Mouse (Mus musculus) MEL (cell line): Measurements from ENCODE around the gene Hist1h2bl. TPM values are rescaled to one million over a fixed set of nuclear protein-coding genes. Genes with fewer than 3 reads are reported as not detected.
A peak's percentile ranks its signal among the peaks of the same experiment; 100 is the strongest.

Experiments used
- DNase-seq: peaks from one replicate; pipeline ENCODE4 v3.0.0; 2011; ENCODE audit warnings: low read depth, low spot score
- H3K27ac ChIP-seq: 2 replicates; pipeline ENCODE4 v1.5.1; 2012; ENCODE audit warnings: low read depth, mild to moderate bottlenecking, control low read depth, low read length, moderate library complexity; ENCODE audit not compliant: control insufficient read depth
- H3K27me3 ChIP-seq, 2 experiments: fragments of 150-350 bp in 1 of 2; sonication (generic) in 1 of 2; 2 replicates each; pipeline ENCODE4 v1.6.1; 2012; ENCODE audit warnings: low read length in 2 of 2, mild to moderate bottlenecking in 2 of 2, improper control_type of control experiment in 1 of 2, moderate library complexity in 1 of 2; ENCODE audit not compliant: insufficient read depth in 2 of 2, control insufficient read depth in 1 of 2
- H3K36me3 ChIP-seq, 2 experiments: 2 replicates each; pipeline ENCODE4 v1.6.1; 2012 to 2014; ENCODE audit warnings: low read length in 2 of 2, improper control_type of control experiment in 1 of 2, inconsistent platforms in 1 of 2, mild to moderate bottlenecking in 1 of 2; ENCODE audit not compliant: insufficient read depth in 2 of 2, control insufficient read depth in 1 of 2
- H3K4me1 ChIP-seq, 2 experiments: fragments of 150-350 bp in 1 of 2; sonication (generic) in 1 of 2; 2 replicates each; pipeline ENCODE4 v1.6.1; 2012; ENCODE audit warnings: low read length in 2 of 2, improper control_type of control experiment in 1 of 2, mild to moderate bottlenecking in 1 of 2; ENCODE audit not compliant: insufficient read depth in 2 of 2, control insufficient read depth in 1 of 2
- H3K4me3 ChIP-seq, 2 experiments: fragments of 150-350 bp in 1 of 2; sonication (generic) in 1 of 2; 2 replicates each; pipeline ENCODE4 v1.5.1; 2012; ENCODE audit warnings: low read depth in 2 of 2, low read length in 2 of 2, mild to moderate bottlenecking in 2 of 2, moderate library complexity in 2 of 2, control low read depth in 1 of 2, improper control_type of control experiment in 1 of 2; ENCODE audit not compliant: control insufficient read depth in 1 of 2, insufficient read depth in 1 of 2
- H3K79me2 ChIP-seq: 2 replicates; pipeline ENCODE4 v1.6.1; 2012; ENCODE audit warnings: mild to moderate bottlenecking, low read length, moderate library complexity; ENCODE audit not compliant: control insufficient read depth, poor library complexity, insufficient read depth
- H3K9ac ChIP-seq: 2 replicates; pipeline ENCODE4 v1.6.1; 2012; ENCODE audit warnings: low read depth, mild to moderate bottlenecking, control low read depth, low read length, moderate library complexity; ENCODE audit not compliant: control insufficient read depth, poor library complexity, severe bottlenecking
- H3K9me3 ChIP-seq: fragments of 150-350 bp; sonication (generic); replicated peaks from 2 replicates; pipeline ENCODE4 v1.6.1; 2012; ENCODE audit warnings: mild to moderate bottlenecking, low read length, improper control_type of control experiment, moderate library complexity; ENCODE audit not compliant: insufficient read depth
- CTCF ChIP-seq, 3 experiments: IDR thresholded peaks in 2 of 3; conservative IDR thresholded peaks in 1 of 3; 2 replicates each; pipeline ENCODE4 v1.5.1; 2011 to 2012; ENCODE audit warnings: low read length in 3 of 3, low read depth in 2 of 3, mild to moderate bottlenecking in 2 of 3, improper control_type of control experiment in 1 of 3, inconsistent platforms in 1 of 3, mixed read lengths in 1 of 3, moderate library complexity in 1 of 3; ENCODE audit not compliant: control insufficient read depth in 1 of 3, insufficient read depth in 1 of 3, poor library complexity in 1 of 3, severe bottlenecking in 1 of 3
- E2F4 ChIP-seq: IDR thresholded peaks from 2 replicates; pipeline ENCODE4 v1.6.1; 2011; ENCODE audit warnings: low read depth, low read length, improper control_type of control experiment, borderline replicate concordance
- GATA1 ChIP-seq: IDR thresholded peaks from 2 replicates; pipeline ENCODE4 v1.6.1; 2011; ENCODE audit warnings: low read depth, low read length, improper control_type of control experiment
- NRF1 ChIP-seq: IDR thresholded peaks from 2 replicates; pipeline ENCODE4 v1.6.1; 2014; ENCODE audit warnings: low read depth, mild to moderate bottlenecking, inconsistent platforms, low read length, improper control_type of control experiment, moderate library complexity; ENCODE audit not compliant: poor library complexity, insufficient read depth, severe bottlenecking
- POLR2A ChIP-seq, 2 experiments: IDR thresholded peaks; 2 replicates each; pipeline ENCODE4 v1.6.1; 2011 to 2012; ENCODE audit warnings: low read length in 2 of 2, mild to moderate bottlenecking in 2 of 2, control low read depth in 1 of 2, improper control_type of control experiment in 1 of 2, low read depth in 1 of 2, moderate library complexity in 1 of 2; ENCODE audit not compliant: control insufficient read depth in 1 of 2, insufficient read depth in 1 of 2, poor library complexity in 1 of 2
- POLR2AphosphoS2 ChIP-seq: IDR thresholded peaks from 2 replicates; pipeline ENCODE4 v1.6.1; 2011; ENCODE audit warnings: low read length, improper control_type of control experiment
- POLR2AphosphoS5 ChIP-seq: IDR thresholded peaks from 2 replicates; pipeline ENCODE4 v1.6.1; 2012; ENCODE audit warnings: low read depth, borderline replicate concordance, mild to moderate bottlenecking, inconsistent platforms, low read length, moderate library complexity, mixed read lengths
- TAL1 ChIP-seq: IDR thresholded peaks from 2 replicates; pipeline ENCODE4 v1.6.1; 2012; ENCODE audit warnings: mild to moderate bottlenecking, inconsistent platforms, low read length, moderate library complexity, mixed read lengths
- TBP ChIP-seq: IDR thresholded peaks from 2 replicates; pipeline ENCODE4 v1.8.0; 2011; ENCODE audit warnings: low read depth, low read length, improper control_type of control experiment
- TCF12 ChIP-seq: IDR thresholded peaks from 2 replicates; pipeline ENCODE4 v1.6.1; 2014; ENCODE audit warnings: low read depth, mild to moderate bottlenecking, inconsistent platforms, low read length, improper control_type of control experiment, moderate library complexity
- USF2 ChIP-seq, 2 experiments: IDR thresholded peaks; 2 replicates each; pipeline ENCODE4 v1.6.1; 2011 to 2012; ENCODE audit warnings: improper control_type of control experiment in 2 of 2, low read length in 2 of 2, borderline replicate concordance in 1 of 2, inconsistent platforms in 1 of 2, low read depth in 1 of 2, mild to moderate bottlenecking in 1 of 2; ENCODE audit not compliant: insufficient read depth in 1 of 2
- polyA plus RNA-seq, 2 experiments: library from polyadenylated mRNA; stranded (reverse) in 1 of 2; unstranded in 1 of 2; fragments of >175 nt in 1 of 2; fragments of >200 nt in 1 of 2; gene quantifications; 2 replicates each; pipeline versions ENCODE4 v1.2.1 to v1.2.4; 2012; ENCODE audit warnings: low replicate concordance in 2 of 2, low read depth in 1 of 2; ENCODE audit not compliant: insufficient read length in 2 of 2, insufficient read depth in 1 of 2, missing spikeins in 1 of 2
- total RNA-seq: library from RNA; depleted of rRNA; stranded (reverse); fragments of 300-350 nt; gene quantifications from 2 replicates; pipeline ENCODE4 v1.2.3, GENCODE M21; 2012

Hist1h2bl gene
- total and polyA plus RNA-seq, 3 experiments = 6.7 to 2,215 TPM; not detected in 1

DNA sequence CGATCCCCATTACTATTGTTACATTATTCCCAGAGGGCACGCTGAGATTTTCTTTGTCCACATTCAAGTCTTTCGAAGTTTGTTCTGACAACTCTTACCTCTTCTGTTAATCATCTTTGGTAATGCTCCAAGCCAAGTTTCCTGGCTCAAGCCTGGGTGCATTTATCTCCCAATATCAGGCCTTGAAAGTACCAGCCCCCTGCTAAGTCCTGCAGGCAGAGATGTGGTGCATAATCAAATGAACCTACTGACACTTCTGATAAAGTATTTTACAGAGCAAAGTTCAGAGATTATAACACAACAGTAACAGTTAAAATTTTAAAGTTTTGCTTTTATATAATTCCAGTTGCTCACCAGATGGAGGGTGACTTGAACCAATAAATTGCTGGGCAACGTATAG lies 4.2 kb downstream of the Hist1h2bl start:
- H3K9me3 ChIP-seq = no peaks in the 10 kb centered on the region
- H3K36me3 ChIP-seq = peaks cover 0 to 16% of the 10 kb centered on the region in 2 experiments; a peak in 2 of 4 replicates
- DNase-seq = peak; percentile 72
- H3K9ac ChIP-seq = no peak overlapping the region
- peak; percentile 83 for TF ChIP-seq GATA1
- peak; percentile 61 for TF ChIP-seq TAL1
- no peak for TF ChIP-seq POLR2AphosphoS5
- H3K27ac ChIP-seq = no peak overlapping the region
- no peaks in the 10 kb centered on the region for H3K27me3 ChIP-seq
- H3K4me3 ChIP-seq = peak overlapping the region; percentile 44 to 64
- H3K4me1 ChIP-seq = peaks cover 0 to 7% of the 10 kb centered on the region in 2 experiments; a peak in 2 of 4 replicates
- H3K79me2 ChIP-seq = no peaks in the 10 kb centered on the region; the same call in 1 of the 2 replicates

DNA sequence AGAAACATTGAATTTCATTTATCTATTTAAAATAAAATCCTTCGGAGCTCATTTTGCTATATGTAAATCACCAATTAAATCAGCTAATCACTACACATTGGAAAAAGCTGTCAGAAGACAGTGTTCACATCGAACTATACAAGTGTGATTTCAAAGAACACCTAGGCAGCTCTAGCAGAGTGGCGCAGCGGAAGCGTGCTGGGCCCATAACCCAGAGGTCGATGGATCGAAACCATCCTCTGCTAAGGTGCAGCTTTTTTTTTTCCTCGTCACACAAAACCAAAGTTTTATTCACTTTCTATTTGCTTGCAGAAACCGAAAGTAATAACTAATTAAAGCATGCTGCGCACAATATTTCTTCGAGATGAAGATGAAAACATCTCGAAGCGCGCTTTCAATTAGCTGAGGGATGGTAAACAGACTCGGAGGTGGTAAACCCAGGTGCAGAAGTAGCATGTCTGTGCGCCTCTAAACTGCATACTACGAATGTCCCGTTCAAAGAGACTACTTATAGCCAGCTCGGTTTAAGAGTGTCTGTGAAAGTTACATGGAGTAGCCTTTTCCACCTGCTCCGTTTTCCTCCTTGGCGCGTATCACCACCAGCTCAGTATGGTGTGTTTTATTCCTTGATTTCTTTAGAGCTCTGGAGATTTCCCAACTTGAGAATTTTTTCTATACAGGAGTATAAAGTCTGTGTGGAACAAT lies 5.0 kb downstream of the Hist1h2bl start:
- H3K9ac ChIP-seq = peak overlapping the region; percentile 51
- H3K79me2 ChIP-seq = no peaks in the 10 kb centered on the region; the same call in 1 of the 2 replicates
- no peak overlapping the region for H3K27ac ChIP-seq
- TF ChIP-seq USF2 (IDR thresholded peaks at IDR 0.05; ENCODE audit: borderline replicate concordance in 1 of 2, insufficient read depth in 1 of 2, low read depth in 1 of 2, low read length in 2 of 2) (no peak), TBP (peak; percentile 98), TCF12 (no peak), E2F4 (no peak), POLR2AphosphoS2 (no peak)
- peaks cover 0 to 7% of the 10 kb centered on the region in 2 experiments; a peak in 2 of 4 replicates for H3K4me1 ChIP-seq
- H3K4me3 ChIP-seq = peak overlapping the region; percentile 44 to 64
- H3K9me3 ChIP-seq = no peaks in the 10 kb centered on the region
- peak; percentile 70 for DNase-seq
- H3K27me3 ChIP-seq = no peaks in the 10 kb centered on the region
- H3K36me3 ChIP-seq = peaks cover 0 to 16% of the 10 kb centered on the region in 2 experiments; a peak in 2 of 4 replicates

DNA sequence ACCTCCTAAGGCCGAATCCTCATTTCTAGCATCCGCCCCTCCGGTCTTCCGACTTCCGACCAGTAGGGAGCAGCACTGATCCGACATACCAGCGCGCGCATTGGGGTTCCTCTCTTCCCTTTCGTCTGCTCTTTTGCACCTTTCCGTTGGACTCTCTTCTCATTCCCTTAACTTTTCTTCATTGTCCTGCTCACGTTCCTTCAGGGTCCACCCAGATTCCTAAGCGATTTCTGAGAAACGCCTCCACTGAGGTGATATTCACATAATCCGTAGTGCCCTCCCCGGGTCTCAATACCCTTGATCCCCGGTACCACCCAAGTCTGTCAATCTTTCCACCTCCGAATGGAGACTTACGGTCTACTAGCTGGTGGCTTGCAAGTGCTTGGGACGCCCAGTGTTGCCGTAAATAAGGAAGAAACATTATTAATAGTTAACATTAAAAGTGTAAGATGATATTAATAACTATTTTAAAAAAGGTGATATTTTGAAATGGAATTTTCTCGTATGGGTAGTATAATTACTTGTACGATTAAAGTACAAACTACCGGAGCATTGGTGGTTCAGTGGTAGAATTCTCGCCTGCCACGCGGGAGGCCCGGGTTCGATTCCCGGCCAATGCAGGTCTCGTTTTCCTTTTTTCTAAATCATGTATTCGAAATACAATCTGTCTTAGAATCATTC lies 5.8 kb downstream of the Hist1h2bl start:
- peak; percentile 90 for DNase-seq
- Histone ChIP-seq H3K79me2 (no peaks in the 10 kb centered on the region; the same call in 1 of the 2 replicates), H3K27ac (peak overlapping the region; percentile 72), H3K4me3 (peak overlapping the region; percentile 63 to 99), H3K36me3 (peaks cover 0 to 16% of the 10 kb centered on the region in 2 experiments; a peak in 2 of 4 replicates), H3K9ac (peak overlapping the region; percentile 96), H3K27me3 (no peaks in the 10 kb centered on the region; a peak in 1 of 4 replicates), H3K4me1 (peaks cover 0 to 7% of the 10 kb centered on the region in 2 experiments; a peak in 2 of 4 replicates), H3K9me3 (no peaks in the 10 kb centered on the region)
- no peak for TF ChIP-seq NRF1
- peak in 2 of 3 experiments; percentile 60 to 82; a peak in 4 of 6 replicates for TF ChIP-seq CTCF (IDR thresholded peaks at IDR 0.05 in 2 of 3, conservative IDR thresholded peaks at IDR 0.05 in 1 of 3; ENCODE audit: control insufficient read depth in 1 of 3, insufficient read depth in 1 of 3, low read depth in 2 of 3, low read length in 3 of 3, poor library complexity in 1 of 3, severe bottlenecking in 1 of 3)
- TF ChIP-seq TBP = peak; percentile 97
- peak in 1 of 2 experiments; percentile 48; a peak in 2 of 4 replicates for TF ChIP-seq POLR2A (IDR thresholded peaks at IDR 0.05; ENCODE audit: control insufficient read depth in 1 of 2, insufficient read depth in 1 of 2, low read depth in 1 of 2, low read length in 2 of 2, poor library complexity in 1 of 2)
